Mouse (Mus musculus) left cerebral cortex, postnatal 36 days (tissue): Measurements from ENCODE around the gene Cacna1a. TPM values are rescaled to one million over a fixed set of nuclear protein-coding genes. Genes with fewer than 3 reads are reported as not detected.

Source experiments
- DNase-seq, 2 experiments: peaks; one replicate each; pipeline ENCODE4 v3.0.0; 2021 to 2022; ENCODE audit warnings: low spot score in 2 of 2, mixed read lengths in 1 of 2
- intact Hi-C: fragments of 180-260 bp; cut with DNase I; formaldehyde crosslinking; loops from one replicate; pipeline ENCODE4 v1.15.1; 2025
- total RNA-seq, 2 experiments: library from RNA; stranded (reverse); gene quantifications; 2 replicates each; pipeline ENCODE4 v1.2.3; 2021

Gene Cacna1a
- total RNA-seq, 2 experiments from 2014 or later = 219 to 272 TPM

GRCm38 (mm10) chr8:84641578-84642361 lies 253.5 kb downstream of the Cacna1a start:
- no peak for DNase-seq
- intact Hi-C loops = loop anchor here (5.0 kb wide), 1 partner anchor 171 kb away; no protein-coding TSS in a partner anchor

- intact Hi-C loops = loop anchor here (5.0 kb wide), 1 partner anchor 169 kb away; no protein-coding TSS in a partner anchor
- no peak for DNase-seq
Measured at GRCm38 (mm10) chr8:84643019-84643418, 254.8 kb downstream of the Cacna1a start.

DNA sequence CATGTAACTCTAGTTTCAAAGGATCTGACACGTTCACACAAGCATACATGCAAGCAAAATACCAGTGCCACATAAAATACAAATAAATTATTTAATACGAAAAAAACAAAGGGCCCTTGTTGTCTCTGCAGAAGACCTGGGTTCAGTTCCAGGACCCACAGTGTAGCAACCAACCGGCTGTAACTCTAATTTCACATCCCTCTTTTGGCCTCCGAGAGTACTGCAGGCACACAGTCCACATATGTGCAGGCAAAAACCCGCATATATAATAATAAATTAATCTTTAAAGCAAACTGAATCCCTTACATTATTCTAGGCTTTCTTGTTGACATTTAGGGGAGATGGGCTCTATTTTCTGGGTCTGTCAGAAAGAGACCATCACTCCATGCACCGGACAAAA lies 258.6 kb downstream of the Cacna1a start:
- no peak for DNase-seq
- intact Hi-C loops = no loop called here

- no peak for DNase-seq
Measured at GRCm38 (mm10) chr8:84647461-84647901, 259.2 kb downstream of the Cacna1a start.

DNA sequence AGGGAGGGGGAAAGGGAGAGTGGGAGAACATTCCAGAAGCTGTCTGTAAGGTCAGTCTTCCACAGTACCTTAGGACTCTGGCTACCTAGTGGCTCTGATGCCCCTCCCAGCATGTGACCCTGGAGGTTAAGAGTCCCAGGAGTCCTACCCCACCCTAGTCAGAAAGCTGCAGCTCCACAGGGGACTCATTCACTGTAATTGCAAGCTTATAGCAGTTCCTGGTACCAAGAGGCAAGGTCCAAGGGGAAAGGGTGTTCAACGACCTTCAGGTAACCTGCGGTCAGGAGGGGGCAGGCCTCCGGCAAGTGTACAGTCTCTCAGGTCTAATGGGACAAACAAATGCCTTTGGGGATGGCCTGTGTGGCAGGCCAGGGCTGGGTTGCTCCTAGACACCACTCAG lies 262.0 kb downstream of the Cacna1a start:
- DNase-seq = no peak

More at GRCm38 (mm10) chr8:84647461-84647901, 259.2 kb downstream of the Cacna1a start:
- intact Hi-C loops = no loop called here

DNA sequence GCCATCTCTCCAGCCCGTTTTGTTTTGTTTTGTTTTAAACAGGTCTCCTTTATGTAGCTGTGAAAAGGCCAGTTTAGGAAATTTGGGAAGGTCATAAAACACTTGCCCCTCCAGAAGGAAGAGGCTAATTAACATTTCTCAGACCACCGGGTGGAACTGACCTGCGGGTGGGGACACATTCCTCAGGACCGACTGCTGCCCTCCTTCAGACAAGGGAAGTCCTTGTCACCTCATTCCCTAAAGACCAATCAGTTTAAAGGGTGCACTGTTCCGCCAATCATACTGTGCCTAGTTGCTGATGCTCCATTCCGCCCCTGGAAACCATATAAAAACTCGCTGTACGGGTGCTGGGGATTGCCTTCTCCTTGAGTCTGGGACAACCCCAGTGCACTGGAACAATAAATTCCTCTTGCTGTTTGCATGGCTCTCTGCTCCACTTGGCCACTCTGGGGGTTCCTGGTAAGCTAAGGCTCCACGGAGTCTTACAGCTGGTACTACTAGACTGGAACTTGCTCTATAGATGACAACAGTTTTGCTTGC lies 264.9 kb downstream of the Cacna1a start:
- no peak for DNase-seq
- intact Hi-C loops = no loop called here

More for the DNA sequence above, 262.0 kb downstream of the Cacna1a start:
- intact Hi-C loops = no loop called here

DNA sequence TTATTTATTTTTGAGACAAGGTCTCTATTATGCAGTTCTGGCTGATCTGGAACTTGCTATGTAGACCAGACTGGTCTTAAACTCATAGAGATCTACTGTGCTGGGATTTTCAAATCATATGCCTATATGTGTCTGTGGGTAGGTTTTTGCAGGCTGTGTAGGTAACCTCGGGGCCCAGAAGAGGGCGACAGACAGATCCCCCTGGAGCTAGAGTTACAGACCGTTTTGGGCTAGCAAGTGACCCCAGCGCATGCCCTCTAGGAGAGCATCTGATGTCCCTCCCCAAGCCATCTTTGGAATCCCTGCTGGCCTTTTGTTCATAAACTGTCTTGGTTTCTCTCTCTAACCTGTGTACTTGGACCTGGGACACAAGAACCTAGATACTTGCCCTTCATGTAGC lies 266.4 kb downstream of the Cacna1a start:
- intact Hi-C loops = no loop called here
- no peak for DNase-seq

DNA sequence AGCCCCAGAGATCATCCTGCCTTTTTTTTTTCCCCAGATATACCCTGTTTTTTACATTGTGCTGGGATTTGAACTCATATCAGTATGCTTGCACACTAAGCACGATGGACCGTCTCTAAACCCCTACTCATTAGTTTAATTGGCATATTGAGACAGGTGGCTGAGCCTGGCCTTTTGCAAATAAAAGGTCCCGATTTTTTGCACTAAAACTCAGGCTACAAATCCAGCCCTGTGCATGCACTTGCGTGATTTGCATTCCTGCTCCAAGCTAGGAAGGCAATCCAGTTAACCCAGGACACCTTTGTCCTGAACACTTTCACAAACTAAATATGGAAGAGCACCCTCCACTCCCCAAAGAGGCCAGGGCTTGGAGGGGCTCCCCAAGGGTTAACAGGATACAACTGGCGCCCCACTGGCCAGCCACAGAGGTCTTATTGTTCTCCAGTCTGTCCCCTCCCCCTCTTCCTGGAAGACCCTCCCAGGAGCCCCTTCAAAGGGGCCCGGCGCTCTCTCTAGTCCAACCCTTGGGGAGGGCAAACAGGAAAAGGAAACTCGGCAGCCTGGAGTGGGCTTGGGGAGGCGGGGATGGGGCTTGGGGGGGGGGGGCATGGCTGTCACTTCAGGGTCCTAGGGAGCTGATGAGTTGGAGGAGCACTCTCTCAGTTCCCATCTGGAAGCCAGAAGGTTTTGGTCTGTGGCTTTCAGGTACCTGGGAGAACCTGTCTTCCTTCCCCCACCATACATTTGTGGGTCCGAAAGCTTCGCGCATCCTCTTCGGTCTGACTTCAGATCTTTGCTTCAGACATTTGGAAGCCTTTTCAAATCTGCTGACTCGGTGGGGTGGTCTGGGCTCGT lies 267.3 kb downstream of the Cacna1a start:
- intact Hi-C loops = no loop called here

DNA sequence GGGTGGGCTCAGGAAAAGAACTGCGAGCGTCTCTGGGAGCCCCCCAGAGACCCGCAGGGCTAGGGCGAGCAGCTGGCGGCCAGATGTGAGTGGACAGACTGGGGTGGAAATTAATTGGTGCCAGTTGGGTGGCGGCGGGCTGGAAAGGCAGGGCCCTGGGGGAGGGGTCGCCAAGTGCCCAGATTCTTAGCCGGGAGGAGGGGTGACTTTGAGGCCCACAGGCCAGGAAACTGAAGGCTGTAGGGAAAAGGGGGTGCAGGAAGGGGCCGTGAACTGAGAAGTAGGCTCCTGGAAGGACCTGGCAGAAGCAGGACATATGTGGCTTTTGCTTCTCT lies 267.9 kb downstream of the Cacna1a start:
- intact Hi-C loops = no loop called here
- DNase-seq = no peak

More for the DNA sequence above, 267.3 kb downstream of the Cacna1a start:
- DNase-seq = no peak

DNA sequence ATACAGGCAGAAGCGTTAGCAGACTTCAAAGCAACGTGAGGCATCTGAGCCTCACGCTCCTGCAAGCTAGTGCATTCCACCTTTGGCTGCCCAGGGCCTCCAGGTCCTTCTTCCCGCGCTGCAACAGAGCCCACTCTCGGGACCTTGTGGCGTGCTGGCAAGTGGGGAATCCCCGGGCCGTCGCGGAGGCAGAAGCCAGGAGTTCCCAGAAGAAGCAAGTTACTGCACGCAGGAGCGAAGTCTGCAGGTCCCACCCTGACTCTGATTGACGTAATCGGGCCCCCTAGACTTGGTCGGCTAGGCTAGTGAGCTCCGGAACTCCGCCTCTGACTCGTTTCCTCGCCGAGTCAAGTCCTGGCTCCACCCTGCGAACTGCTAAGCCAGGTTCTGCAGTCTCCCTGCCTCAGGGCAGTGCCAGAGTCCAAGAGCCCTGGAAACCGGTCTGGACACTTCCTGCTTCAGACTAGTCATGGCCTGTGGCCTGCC lies 268.4 kb downstream of the Cacna1a start:
- intact Hi-C loops = no loop called here
- no peak for DNase-seq

- intact Hi-C loops = no loop called here
- no peak for DNase-seq
Measured at GRCm38 (mm10) chr8:84657203-84657602, 269.0 kb downstream of the Cacna1a start.

DNA sequence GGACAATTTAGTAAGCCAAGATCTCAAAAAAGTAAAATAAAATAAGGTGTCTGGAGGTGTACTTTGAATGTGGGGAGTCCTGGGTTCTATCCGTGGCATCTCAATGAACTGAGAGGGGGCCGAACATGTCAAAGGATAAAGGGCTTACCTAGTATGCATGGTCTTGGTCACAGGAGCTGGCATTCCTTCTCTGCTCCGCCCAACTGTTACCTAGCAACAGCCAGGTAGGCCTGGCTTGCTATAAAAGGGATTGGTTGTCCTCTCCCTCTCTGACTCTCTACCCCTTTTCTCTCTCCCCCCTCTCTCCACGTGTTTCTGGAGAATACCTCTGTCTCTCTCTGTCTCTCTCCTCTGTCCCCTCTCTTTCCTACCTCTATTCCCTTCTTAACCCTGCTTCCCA lies 269.4 kb downstream of the Cacna1a start:
- intact Hi-C loops = no loop called here
- no peak for DNase-seq

DNA sequence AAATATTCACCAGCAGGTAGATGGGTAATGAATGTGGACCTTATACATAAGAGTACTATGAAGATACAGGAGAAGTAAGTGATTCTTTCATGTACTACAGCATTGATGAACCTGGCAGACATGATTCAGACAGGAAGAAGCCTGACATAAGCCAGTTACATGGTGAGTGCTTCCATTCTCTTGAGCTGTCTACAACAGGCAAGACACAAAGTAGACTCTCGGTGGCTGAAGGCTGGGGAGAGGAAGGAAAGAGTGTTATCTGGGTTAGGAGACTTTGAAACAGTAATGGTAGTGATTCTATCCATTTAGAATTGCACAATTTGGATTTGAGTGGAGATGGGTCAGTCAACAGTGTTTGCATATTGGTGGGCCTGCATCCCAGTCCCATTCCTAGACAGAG lies 270.7 kb downstream of the Cacna1a start:
- no peak for DNase-seq
- intact Hi-C loops = no loop called here

DNA sequence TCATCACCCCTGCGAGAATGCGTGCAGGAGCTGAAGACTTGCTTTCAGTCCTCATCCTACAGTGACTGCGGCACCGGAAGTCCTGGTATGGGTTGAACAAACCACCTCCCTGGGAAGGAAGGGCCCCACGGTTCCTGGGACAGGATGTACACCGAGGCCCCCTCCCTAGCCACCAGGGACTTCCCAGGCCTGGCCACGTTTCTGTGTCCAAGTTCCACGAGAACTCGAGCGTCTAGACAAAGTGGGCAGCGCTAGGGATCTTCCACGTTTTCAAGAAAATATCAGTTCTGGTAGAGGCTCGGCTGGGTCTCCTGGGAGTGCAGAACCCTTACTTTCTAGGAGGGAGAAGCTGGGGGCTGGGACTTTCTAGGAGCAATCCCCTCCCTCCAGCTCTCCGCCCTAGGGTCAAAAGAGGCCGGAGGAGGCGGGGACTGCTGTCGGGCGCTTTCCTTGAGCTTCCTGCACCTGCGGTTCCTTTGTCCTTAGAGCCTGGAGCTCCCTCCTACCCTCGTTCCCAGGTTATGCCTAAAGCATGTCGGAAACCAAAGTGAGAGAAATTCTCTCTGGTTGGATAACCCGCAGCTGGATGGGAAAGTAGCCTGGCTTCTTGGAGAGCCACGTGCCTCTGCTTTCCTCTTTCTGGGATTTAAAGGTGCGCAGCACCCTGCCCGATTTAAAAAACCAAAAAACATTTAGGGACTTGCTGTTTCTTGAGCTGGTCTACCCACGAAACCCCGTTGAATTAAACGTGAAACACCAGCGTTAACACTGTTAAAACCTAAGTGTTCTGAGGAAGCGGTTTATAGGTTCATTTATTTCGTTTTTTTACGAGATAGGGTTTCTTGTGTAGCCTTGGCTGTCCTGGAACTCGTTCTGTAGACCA lies 271.9 kb downstream of the Cacna1a start:
- DNase-seq = no peak
- intact Hi-C loops = loop anchor here (5.0 kb wide), 1 partner anchor 42 kb away; the partner anchor contains the start of gene Lyl1

DNA sequence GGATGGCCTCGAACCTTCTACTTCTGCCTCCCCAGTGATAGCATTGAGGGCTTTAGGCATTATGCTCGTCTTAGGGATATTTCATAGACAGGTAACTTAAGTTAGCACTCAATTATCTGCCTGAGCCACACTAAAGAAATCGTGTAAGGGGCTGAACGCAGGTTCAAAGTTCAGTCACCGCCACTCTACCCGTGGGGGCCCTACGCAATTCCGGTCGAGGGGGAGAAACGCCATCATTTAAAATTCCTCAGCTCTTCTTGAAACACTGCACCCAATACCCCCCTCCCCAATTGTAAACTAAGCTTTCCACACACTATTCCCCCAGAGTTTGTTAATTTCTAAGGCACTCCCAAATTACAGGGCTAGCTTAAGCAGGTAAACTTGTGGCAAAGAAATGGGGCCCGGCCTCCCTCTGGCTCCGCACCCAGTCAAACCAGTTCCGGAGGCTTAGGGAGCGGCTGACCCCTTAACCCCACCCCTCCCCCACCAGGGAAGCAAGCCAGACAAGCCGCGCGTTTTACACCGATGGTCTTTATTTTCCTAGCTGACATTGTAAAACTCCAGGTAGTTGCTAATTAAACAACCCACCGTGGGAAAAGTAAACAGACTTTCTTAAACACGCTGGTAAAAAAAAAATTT lies 272.7 kb downstream of the Cacna1a start:
- intact Hi-C loops = loop anchor here (5.0 kb wide), 1 partner anchor 41 kb away; the partner anchor contains the start of gene Lyl1
- no peak for DNase-seq

GRCm38 (mm10) chr8:84661458-84661871 lies 273.2 kb downstream of the Cacna1a start:
- peak; percentile 58 to 60 for DNase-seq
- intact Hi-C loops = loop anchor here (5.0 kb wide), 1 partner anchor 41 kb away; the partner anchor contains the start of gene Lyl1

DNA sequence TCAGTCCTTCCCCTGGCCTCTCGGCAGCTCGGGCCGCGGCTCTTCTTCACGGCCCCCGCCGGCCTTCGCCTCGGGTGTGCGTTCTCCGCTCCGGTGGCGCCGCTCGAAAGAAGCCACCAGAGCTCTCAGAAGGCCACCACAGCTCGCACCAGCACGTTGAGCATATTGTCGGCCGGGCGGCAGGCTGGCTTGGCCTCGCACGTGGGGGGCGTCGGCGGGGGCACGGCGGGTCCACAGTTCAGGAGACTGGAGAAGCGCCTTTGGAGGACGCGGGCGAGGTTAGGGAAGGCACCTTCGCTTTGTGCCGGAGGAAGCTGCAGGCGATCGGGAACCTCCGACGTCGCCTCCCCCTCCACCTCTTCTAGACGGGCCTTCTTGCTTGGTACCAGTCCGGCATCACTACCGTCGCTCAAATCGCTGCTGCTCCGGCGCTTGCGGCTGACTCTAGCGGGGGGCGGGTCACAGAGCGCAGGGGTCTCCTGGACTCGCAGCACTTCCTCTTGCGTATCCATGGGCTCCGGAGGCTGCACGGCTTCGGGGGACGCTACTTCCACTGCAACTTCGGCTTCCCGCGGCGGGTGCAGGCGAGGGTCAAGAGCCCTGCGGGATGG lies 273.8 kb downstream of the Cacna1a start:
- intact Hi-C loops = loop anchor here (1.0 to 5.0 kb wide), 2 partner anchors 23 to 40 kb away; partner anchors contain the start of gene Lyl1
- peak in 1 of 2 experiments; percentile 35 for DNase-seq

- intact Hi-C loops = loop anchor here (1.0 to 5.0 kb wide), 2 partner anchors 23 to 40 kb away; partner anchors contain the start of gene Lyl1
- peak; percentile 92 to 95 for DNase-seq
Measured at GRCm38 (mm10) chr8:84662581-84663065, 274.4 kb downstream of the Cacna1a start, which contains the start of gene Ier2. Gene Ier2, minus strand, starts transcription at chr8:84662852.
